Comparison of ENCODE assay signal across 8 mouse cellular contexts in the genomic region with DNA sequence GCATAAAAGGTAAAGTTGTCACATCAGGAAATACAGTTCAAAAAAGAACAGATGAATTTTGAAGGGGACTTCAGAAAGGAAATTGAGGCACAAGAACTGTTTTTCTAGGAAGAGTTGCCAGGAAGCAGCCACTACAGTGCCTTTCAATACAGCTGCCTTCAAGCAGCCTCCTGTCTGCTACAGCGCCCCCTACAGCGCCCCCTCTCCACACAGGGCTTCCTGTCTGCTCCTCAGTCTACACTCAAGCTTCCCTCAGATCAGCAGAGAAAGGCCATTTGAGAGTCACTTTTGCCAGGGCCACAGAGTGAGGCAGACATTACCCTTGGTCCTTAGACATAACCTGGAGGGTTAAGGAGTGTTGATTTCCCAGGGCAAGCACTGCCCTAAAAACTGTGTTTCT. TPM values are rescaled to one million over a fixed set of nuclear protein-coding genes. Genes with fewer than 3 reads are reported as not detected.
DNase-seq lines count a peak whose midpoint lies in the region; ATAC-seq and TF ChIP-seq lines count a peak whose summit lies in the region.
"Had no signal": no experiment of that assay in that cellular context is flagged by ENCODE, and none has a peak within 500 bp of the region (broad histone marks: within the 10 kb centered on the region; RNA-seq: fewer than 3 reads in every experiment).

No protein-coding gene starts in this region.

- no peak overlapping the region for H3K4me2 ChIP-seq in midbrain, postnatal 0 days (ENCODE audit: low read depth, low read length, poor library complexity, severe bottlenecking)
- H3K4me2 ChIP-seq in midbrain, embryonic 11.5 days, result no peak overlapping the region
- no peak overlapping the region for H3K4me2 ChIP-seq in midbrain, embryonic 16.5 days (ENCODE audit: low read length)
- H3K4me2 ChIP-seq: limb, embryonic 13.5 days had no signal

- no peak overlapping the region for H3K4me3 ChIP-seq in midbrain, postnatal 0 days (ENCODE audit: low read depth, low read length)
- H3K4me3 ChIP-seq in midbrain, embryonic 11.5 days (ENCODE audit: low read depth, low read length), result no peak overlapping the region
- no peak overlapping the region for H3K4me3 ChIP-seq in midbrain, embryonic 16.5 days (ENCODE audit: low read depth, low read length)
- H3K4me3 ChIP-seq: limb, embryonic 13.5 days had no signal

- no peak overlapping the region for H3K9ac ChIP-seq in midbrain, postnatal 0 days (replicated peaks; ENCODE audit: low read length, poor library complexity, severe bottlenecking)
- no peak overlapping the region for H3K9ac ChIP-seq in midbrain, embryonic 11.5 days (ENCODE audit: low read length)
- H3K9ac ChIP-seq in midbrain, embryonic 16.5 days (ENCODE audit: low read depth, low read length), result no peak overlapping the region
- H3K9ac ChIP-seq: limb, embryonic 13.5 days had no signal

- no peaks in the 10 kb centered on the region for H3K9me3 ChIP-seq in midbrain, postnatal 0 days (ENCODE audit: low read length)
- no peaks in the 10 kb centered on the region for H3K9me3 ChIP-seq in midbrain, embryonic 11.5 days (ENCODE audit: control insufficient read depth, low read length)
- no peaks in the 10 kb centered on the region for H3K9me3 ChIP-seq in midbrain, embryonic 16.5 days (replicated peaks; ENCODE audit: control insufficient read depth, low read length, poor library complexity, severe bottlenecking)
- H3K9me3 ChIP-seq: limb, embryonic 13.5 days had no signal

- peak; percentile 28 for TF ChIP-seq CTCF in midbrain, postnatal 0 days (IDR thresholded peaks at IDR 0.05)

- H3K27ac ChIP-seq in midbrain, postnatal 0 days (ENCODE audit: low read depth, low read length), result no peak overlapping the region
- no peak overlapping the region for H3K27ac ChIP-seq in midbrain, embryonic 11.5 days (ENCODE audit: low read depth, low read length)
- no peak overlapping the region for H3K27ac ChIP-seq in midbrain, embryonic 16.5 days (ENCODE audit: low read length)
- H3K27ac ChIP-seq: limb, embryonic 13.5 days had no signal

- H3K36me3 ChIP-seq in midbrain, postnatal 0 days (ENCODE audit: insufficient read depth, low read length), result no peaks in the 10 kb centered on the region
- H3K36me3 ChIP-seq in midbrain, embryonic 11.5 days (ENCODE audit: control insufficient read depth, insufficient read depth, low read length), result no peaks in the 10 kb centered on the region
- no peaks in the 10 kb centered on the region for H3K36me3 ChIP-seq in midbrain, embryonic 16.5 days (ENCODE audit: control insufficient read depth, insufficient read depth, low read length)
- H3K36me3 ChIP-seq: limb, embryonic 13.5 days had no signal

- no peaks in the 10 kb centered on the region for H3K27me3 ChIP-seq in midbrain, postnatal 0 days (ENCODE audit: insufficient read depth, low read length)
- H3K27me3 ChIP-seq in midbrain, embryonic 11.5 days (ENCODE audit: control insufficient read depth, insufficient read depth, low read length), result no peaks in the 10 kb centered on the region
- H3K27me3 ChIP-seq in midbrain, embryonic 16.5 days (ENCODE audit: control insufficient read depth, insufficient read depth, low read depth, low read length), result no peaks in the 10 kb centered on the region
- H3K27me3 ChIP-seq: limb, embryonic 13.5 days had no signal

- WGBS in midbrain, postnatal 0 days, result 9% methylated on average over 2 of the region's 2 CpGs
- WGBS in midbrain, embryonic 11.5 days, result 7% methylated on average over 2 of the region's 2 CpGs
- 31% methylated on average over 2 of the region's 2 CpGs for WGBS in midbrain, embryonic 16.5 days

- DNase-seq in midbrain, postnatal 0 days (ENCODE audit: low spot score), result no peak
- DNase-seq in midbrain, embryonic 11.5 days (ENCODE audit: low spot score, missing footprints), result no peak
- DNase-seq in adipocyte (ENCODE audit: low spot score), result peak; percentile 29
- peak; percentile 46 for DNase-seq in lung, postnatal 10 days
- no peak for DNase-seq in embryo, embryonic 10 days (ENCODE audit: low spot score)
- no peak for DNase-seq in yolk sac, embryonic 10.5 days (ENCODE audit: low spot score)

- no peaks in the 10 kb centered on the region for H3K4me1 ChIP-seq in midbrain, postnatal 0 days (ENCODE audit: insufficient read depth, low read length)
- H3K4me1 ChIP-seq in midbrain, embryonic 11.5 days (ENCODE audit: control insufficient read depth, insufficient read depth, low read length), result no peaks in the 10 kb centered on the region
- H3K4me1 ChIP-seq in midbrain, embryonic 16.5 days (ENCODE audit: control insufficient read depth, insufficient read depth, low read length), result no peaks in the 10 kb centered on the region; the same call in 1 of the 2 replicates
- H3K4me1 ChIP-seq: limb, embryonic 13.5 days had no signal

- ATAC-seq in midbrain, postnatal 0 days (ENCODE audit: low FRiP score), result no peak
- ATAC-seq in midbrain, embryonic 11.5 days (ENCODE audit: low FRiP score), result no peak
- ATAC-seq in midbrain, embryonic 16.5 days, result no peak

RNA-seq across cellular contexts. Expression of a gene that starts 6.7 kb away (rescaled TPM):
- 6.6 and 8.1 TPM in 2 replicates for total RNA-seq in midbrain, postnatal 0 days (2014; rRNA removed)
- 5.8 and 7.3 TPM in 2 replicates for polyA plus RNA-seq in midbrain, postnatal 0 days (2015; fragmentation: Nextera tagmentation; extraction: Ambion mirVana)
- polyA plus RNA-seq in midbrain, embryonic 11.5 days (2014; fragmentation: Nextera tagmentation; extraction: Ambion mirVana), result 9.6 and 12.7 TPM in 2 replicates
- 7.3 and 8.5 TPM in 2 replicates for polyA plus RNA-seq in midbrain, embryonic 16.5 days (2015; fragmentation: Nextera tagmentation; extraction: Ambion mirVana)

RNA-seq across cellular contexts. Expression of a gene that starts 36.0 kb away (rescaled TPM):
- 432 and 554 TPM in 2 replicates for total RNA-seq in midbrain, postnatal 0 days (2014; rRNA removed)
- 223 and 244 TPM in 2 replicates for polyA plus RNA-seq in midbrain, postnatal 0 days (2015; fragmentation: Nextera tagmentation; extraction: Ambion mirVana)
- polyA plus RNA-seq in midbrain, embryonic 11.5 days (2014; fragmentation: Nextera tagmentation; extraction: Ambion mirVana), result 1,500 and 1,513 TPM in 2 replicates
- polyA plus RNA-seq in midbrain, embryonic 16.5 days (2015; fragmentation: Nextera tagmentation; extraction: Ambion mirVana), result 306 and 363 TPM in 2 replicates

RNA-seq across cellular contexts. Expression of a gene that starts 46.1 kb away (rescaled TPM):
- 1.9 and 3.0 TPM in 2 replicates for total RNA-seq in midbrain, postnatal 0 days (2014; rRNA removed)
- polyA plus RNA-seq in midbrain, postnatal 0 days (2015; fragmentation: Nextera tagmentation; extraction: Ambion mirVana), result 0.39 and 0.42 TPM in 2 replicates
- polyA plus RNA-seq in midbrain, embryonic 11.5 days (2014; fragmentation: Nextera tagmentation; extraction: Ambion mirVana), result 0.59 and 0.78 TPM in 2 replicates
- polyA plus RNA-seq in midbrain, embryonic 16.5 days (2015; fragmentation: Nextera tagmentation; extraction: Ambion mirVana), result 0.63 and 0.80 TPM in 2 replicates

Comparison
In these comparisons a context has a peak if more than half of its experiments do, and no peak if none do; other contexts are left out.
1. DNase-seq: peak in adipocyte (single experiment) and lung, postnatal 10 days (single experiment); none in midbrain, postnatal 0 days (single experiment), midbrain, embryonic 11.5 days (single experiment), embryo, embryonic 10 days (single experiment) and yolk sac, embryonic 10.5 days (single experiment).